Mouse (Mus musculus): ENCODE measurements at regions not wholly inside any gene's neighbourhood (a gene's known extent, or its start where the extent isn't known, plus 50 kb on each side); places are given as distances from the start of the nearest gene placed in this dataset.

- TF ChIP-seq POLR2A (IDR thresholded peaks at IDR 0.05; ENCODE audit: borderline replicate concordance, insufficient read depth, low read length) (no peak), CTCF (IDR thresholded peaks at IDR 0.05; ENCODE audit: borderline replicate concordance, insufficient read depth, low read depth, low read length) (no peak)
- H3K4me1 ChIP-seq (ENCODE audit: control insufficient read depth, insufficient read depth, low read length), result no peaks in the 10 kb centered on the region
- H3K27ac ChIP-seq (ENCODE audit: insufficient read depth, low read length), result no peak overlapping the region
- no peaks in the 10 kb centered on the region for H3K27me3 ChIP-seq (ENCODE audit: control insufficient read depth, insufficient read depth, low read length)
- no peak overlapping the region for H3K4me3 ChIP-seq (replicated peaks; ENCODE audit: insufficient read depth, low read depth, low read length)
- WGBS, result 50% methylated on average over 6 of the region's 6 CpGs
- no peak for DNase-seq
Observed at GRCm38 (mm10) chr13:107484630-107484998, 462.7 kb upstream of the Kif2a start.

- WGBS, result 42% methylated on average over 12 of the region's 12 CpGs
- TF ChIP-seq CTCF (IDR thresholded peaks at IDR 0.05; ENCODE audit: borderline replicate concordance, insufficient read depth, low read depth, low read length) (no peak), POLR2A (IDR thresholded peaks at IDR 0.05; ENCODE audit: borderline replicate concordance, insufficient read depth, low read length) (no peak)
- no peak for DNase-seq
- Histone ChIP-seq H3K4me1 (ENCODE audit: control insufficient read depth, insufficient read depth, low read length) (no peaks in the 10 kb centered on the region), H3K27ac (ENCODE audit: insufficient read depth, low read length) (no peak overlapping the region), H3K27me3 (ENCODE audit: control insufficient read depth, insufficient read depth, low read length) (no peaks in the 10 kb centered on the region), H3K4me3 (replicated peaks; ENCODE audit: insufficient read depth, low read depth, low read length) (no peak overlapping the region)
Observed at GRCm38 (mm10) chr13:107483967-107484629, 462.2 kb upstream of the Kif2a start.

GRCm38 (mm10) chr13:107475166-107475565 lies 453.2 kb upstream of the Kif2a start:
- Histone ChIP-seq H3K27me3 (ENCODE audit: control insufficient read depth, insufficient read depth, low read length) (no peaks in the 10 kb centered on the region), H3K4me3 (replicated peaks; ENCODE audit: insufficient read depth, low read depth, low read length) (no peak overlapping the region), H3K27ac (ENCODE audit: insufficient read depth, low read length) (no peak overlapping the region), H3K4me1 (ENCODE audit: control insufficient read depth, insufficient read depth, low read length) (no peaks in the 10 kb centered on the region)
- TF ChIP-seq CTCF (IDR thresholded peaks at IDR 0.05; ENCODE audit: borderline replicate concordance, insufficient read depth, low read depth, low read length) (no peak), POLR2A (IDR thresholded peaks at IDR 0.05; ENCODE audit: borderline replicate concordance, insufficient read depth, low read length) (no peak)
- WGBS, result 69% methylated on average over 3 of the region's 3 CpGs
- no peak for DNase-seq

DNA sequence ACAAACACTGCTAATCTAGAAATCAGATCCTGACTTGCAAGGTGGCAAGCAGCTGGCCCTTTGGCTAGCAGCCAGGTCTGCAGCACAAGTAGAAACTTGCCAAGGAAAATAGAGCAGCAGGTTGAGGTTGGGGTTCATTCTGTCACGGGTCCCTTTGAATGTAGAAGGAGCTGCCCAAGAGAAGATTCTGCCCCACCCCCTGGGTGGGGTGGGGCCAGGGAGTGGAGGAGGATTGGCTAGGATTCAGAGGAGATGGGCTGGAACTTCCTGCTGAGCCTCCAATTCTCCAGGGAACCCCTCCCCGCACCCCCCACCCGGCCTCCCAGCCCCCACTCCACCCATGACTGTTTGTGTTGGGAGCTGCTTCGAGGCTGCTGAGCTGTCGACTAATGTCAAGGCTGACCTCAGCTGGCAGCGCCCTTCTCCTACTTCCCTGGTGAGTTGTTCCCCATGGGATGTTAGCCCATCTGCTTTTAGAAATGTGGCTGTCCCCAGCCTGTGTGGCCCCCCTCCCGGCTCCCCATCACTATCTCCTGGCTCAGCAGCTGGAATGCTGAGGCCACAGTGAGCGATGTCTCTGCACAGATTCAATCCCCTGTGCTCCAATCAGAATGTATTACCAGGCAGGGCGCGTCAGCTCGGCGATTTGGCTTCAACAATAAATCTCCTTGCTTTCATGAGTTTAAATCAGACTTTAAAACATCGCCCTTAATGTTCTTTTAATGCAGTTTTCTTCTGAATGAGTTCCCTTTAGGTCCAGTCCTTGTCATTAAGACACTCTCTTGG lies 447.8 kb upstream of the Kif2a start:
- Histone ChIP-seq H3K27me3 (ENCODE audit: control insufficient read depth, insufficient read depth, low read length) (no peaks in the 10 kb centered on the region), H3K4me1 (ENCODE audit: control insufficient read depth, insufficient read depth, low read length) (peaks cover 7% of the 10 kb centered on the region), H3K4me3 (replicated peaks; ENCODE audit: insufficient read depth, low read depth, low read length) (no peak overlapping the region), H3K27ac (ENCODE audit: insufficient read depth, low read length) (no peak overlapping the region)
- DNase-seq, result peak; percentile 65 to 79
- TF ChIP-seq POLR2A (IDR thresholded peaks at IDR 0.05; ENCODE audit: borderline replicate concordance, insufficient read depth, low read length) (no peak), CTCF (IDR thresholded peaks at IDR 0.05; ENCODE audit: borderline replicate concordance, insufficient read depth, low read depth, low read length) (no peak)
- 10% methylated on average over 13 of the region's 13 CpGs for whole genome bisulfite sequencing

- DNase-seq, result no peak
- H3K27me3 ChIP-seq (ENCODE audit: control insufficient read depth, insufficient read depth, low read length), result no peaks in the 10 kb centered on the region; the same call in 1 of the 2 replicates
- H3K27ac ChIP-seq (ENCODE audit: insufficient read depth, low read length), result no peak overlapping the region
- no peak for TF ChIP-seq POLR2A (IDR thresholded peaks at IDR 0.05; ENCODE audit: borderline replicate concordance, insufficient read depth, low read length)
- no peak for TF ChIP-seq CTCF (IDR thresholded peaks at IDR 0.05; ENCODE audit: borderline replicate concordance, insufficient read depth, low read depth, low read length)
- H3K4me1 ChIP-seq (ENCODE audit: control insufficient read depth, insufficient read depth, low read length), result no peaks in the 10 kb centered on the region
- 92% methylated on average over 7 of the region's 7 CpGs for WGBS
- H3K4me3 ChIP-seq (replicated peaks; ENCODE audit: insufficient read depth, low read depth, low read length), result no peak overlapping the region
Observed at GRCm38 (mm10) chr13:107462791-107463190, 440.9 kb upstream of the Kif2a start.

- H3K27me3 ChIP-seq (ENCODE audit: control insufficient read depth, insufficient read depth, low read length), result no peaks in the 10 kb centered on the region; the same call in 1 of the 2 replicates
- no peaks in the 10 kb centered on the region for H3K4me1 ChIP-seq (ENCODE audit: control insufficient read depth, insufficient read depth, low read length)
- no peak overlapping the region for H3K4me3 ChIP-seq (replicated peaks; ENCODE audit: insufficient read depth, low read depth, low read length)
- WGBS, result 28% methylated on average over 16 of the region's 16 CpGs
- no peak overlapping the region for H3K27ac ChIP-seq (ENCODE audit: insufficient read depth, low read length)
- TF ChIP-seq CTCF (IDR thresholded peaks at IDR 0.05; ENCODE audit: borderline replicate concordance, insufficient read depth, low read depth, low read length) (peak; percentile 75), POLR2A (IDR thresholded peaks at IDR 0.05; ENCODE audit: borderline replicate concordance, insufficient read depth, low read length) (no peak)
- DNase-seq, result peak; percentile 62 to 65
Observed at GRCm38 (mm10) chr13:107461048-107461912, 439.4 kb upstream of the Kif2a start.

DNA sequence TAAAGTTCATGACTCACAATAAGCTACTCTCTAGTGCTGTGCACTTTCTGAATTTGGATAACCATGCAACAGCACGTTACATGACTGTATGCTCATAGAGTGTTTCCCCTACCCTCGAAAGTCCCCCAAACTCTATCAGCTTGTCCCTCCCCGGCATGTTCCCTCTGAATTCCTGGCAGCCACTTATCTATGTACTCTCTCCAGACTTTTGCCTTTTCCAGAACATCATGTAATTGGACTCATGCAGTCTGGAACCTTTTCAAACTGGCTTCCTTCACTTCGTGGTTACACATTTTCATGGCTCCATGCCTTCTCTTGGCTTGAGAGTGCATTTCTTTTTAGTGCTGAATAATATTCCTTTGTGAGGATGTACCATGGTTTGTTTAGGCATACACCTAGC lies 436.8 kb upstream of the Kif2a start:
- WGBS, result 53% methylated on average over 4 of the region's 4 CpGs
- no peaks in the 10 kb centered on the region for H3K4me1 ChIP-seq (ENCODE audit: control insufficient read depth, insufficient read depth, low read length)
- no peak overlapping the region for H3K4me3 ChIP-seq (replicated peaks; ENCODE audit: insufficient read depth, low read depth, low read length)
- no peaks in the 10 kb centered on the region; the same call in 1 of the 2 replicates for H3K27me3 ChIP-seq (ENCODE audit: control insufficient read depth, insufficient read depth, low read length)
- no peak overlapping the region for H3K27ac ChIP-seq (ENCODE audit: insufficient read depth, low read length)
- DNase-seq, result no peak
- no peak for TF ChIP-seq POLR2A (IDR thresholded peaks at IDR 0.05; ENCODE audit: borderline replicate concordance, insufficient read depth, low read length)
- TF ChIP-seq CTCF (IDR thresholded peaks at IDR 0.05; ENCODE audit: borderline replicate concordance, insufficient read depth, low read depth, low read length), result no peak

Data from cerebellum, adult 2 months (tissue).